Mouse (Mus musculus) R1 (cell line): ENCODE results near the gene Picalm.

Experiments used
- DNase-seq: peaks from one replicate; pipeline ENCODE4 v3.0.0-alpha.2; 2018; ENCODE audit warnings: low read depth, low spot score

The Picalm gene

GRCm38 (mm10) chr7:90131831-90132241, 1.8 kb downstream of the Picalm start:
- peak; percentile 8 for DNase-seq

- no peak for DNase-seq
Measured at GRCm38 (mm10) chr7:90132322-90132721, 2.3 kb downstream of the Picalm start.

DNA sequence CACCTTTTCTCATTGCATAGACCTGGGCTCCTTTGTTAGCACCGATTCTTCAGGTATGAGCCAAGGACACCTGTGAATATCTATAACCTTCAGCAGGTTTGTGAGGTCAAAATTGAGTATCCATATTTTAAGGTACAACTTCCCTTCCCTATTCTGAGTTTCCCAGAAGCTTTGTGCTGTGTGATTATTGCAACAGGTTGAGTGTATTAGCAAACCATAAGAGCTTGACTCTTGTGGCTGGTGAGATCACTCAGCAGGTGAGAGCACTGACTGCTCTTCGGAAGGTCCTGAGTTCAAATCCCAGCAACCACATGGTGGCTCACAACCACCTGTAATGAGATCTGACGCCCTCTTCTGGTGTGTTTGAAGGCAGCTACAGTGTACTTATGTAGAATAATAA, 6.7 kb downstream of the Picalm start:
- DNase-seq: no peak

DNA sequence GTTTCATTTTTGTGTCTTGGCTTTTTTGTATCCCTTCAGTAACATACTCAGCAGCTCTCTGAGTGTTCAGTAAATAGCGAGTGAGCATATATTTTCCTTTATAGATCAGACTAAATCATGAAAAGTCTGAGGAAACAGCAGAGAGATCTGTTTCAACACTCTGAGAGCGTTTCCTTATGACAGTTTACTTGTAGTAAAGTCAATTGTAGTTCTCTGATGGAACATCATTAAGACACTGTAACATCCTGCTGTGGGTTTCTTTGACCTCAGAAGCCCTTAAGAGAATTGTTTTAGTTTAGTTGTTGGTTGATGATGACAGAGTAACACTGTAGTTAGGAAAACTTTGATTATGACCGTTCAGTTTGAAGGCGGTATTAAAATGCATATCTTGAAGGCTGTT, 8.3 kb downstream of the Picalm start:
- no peak for DNase-seq

GRCm38 (mm10) chr7:90140290-90140689, 10.3 kb downstream of the Picalm start:
- no peak for DNase-seq

DNA sequence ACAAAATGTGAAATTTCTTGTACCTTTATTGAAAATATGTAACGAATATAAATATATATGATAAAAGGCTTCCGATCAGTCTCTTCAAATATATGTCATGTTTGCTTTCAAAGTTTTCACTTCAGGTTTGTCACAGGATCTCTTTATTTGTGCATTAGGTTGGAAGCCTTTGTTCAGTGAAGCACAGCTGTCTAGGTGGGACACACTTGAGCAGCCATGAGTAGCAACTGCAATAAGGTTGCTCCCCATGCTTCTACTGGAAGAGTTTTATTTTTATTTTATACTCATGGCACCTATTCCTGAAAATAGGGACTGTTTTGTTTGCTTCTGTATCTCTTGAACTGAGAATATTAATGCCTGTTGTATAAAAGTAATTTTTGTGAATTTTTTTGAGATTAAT, 14.3 kb downstream of the Picalm start:
- DNase-seq: no peak

GRCm38 (mm10) chr7:90144971-90145370, 15.0 kb downstream of the Picalm start:
- DNase-seq: no peak

- DNase-seq: no peak
Measured at GRCm38 (mm10) chr7:90145376-90145775, 15.4 kb downstream of the Picalm start.

DNA sequence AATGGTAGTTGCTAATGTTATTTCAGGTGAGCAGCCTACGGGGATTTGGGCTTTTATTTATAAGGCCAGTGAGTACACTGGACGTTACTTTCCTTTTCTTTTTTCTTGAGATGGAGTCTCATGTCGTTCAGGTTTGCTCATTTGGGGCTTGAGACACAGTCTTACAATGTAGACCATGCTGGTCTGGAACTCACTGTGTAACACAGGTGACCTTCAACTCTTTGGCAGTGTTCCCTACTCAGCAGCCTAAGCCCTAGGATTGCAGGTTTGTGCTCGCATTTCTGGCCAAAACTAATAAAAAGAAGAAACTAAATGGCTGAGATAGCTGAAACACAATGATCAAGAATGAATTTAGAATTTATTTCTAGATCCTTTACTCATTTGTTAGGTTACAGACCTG, 15.9 kb downstream of the Picalm start:
- no peak for DNase-seq

DNA sequence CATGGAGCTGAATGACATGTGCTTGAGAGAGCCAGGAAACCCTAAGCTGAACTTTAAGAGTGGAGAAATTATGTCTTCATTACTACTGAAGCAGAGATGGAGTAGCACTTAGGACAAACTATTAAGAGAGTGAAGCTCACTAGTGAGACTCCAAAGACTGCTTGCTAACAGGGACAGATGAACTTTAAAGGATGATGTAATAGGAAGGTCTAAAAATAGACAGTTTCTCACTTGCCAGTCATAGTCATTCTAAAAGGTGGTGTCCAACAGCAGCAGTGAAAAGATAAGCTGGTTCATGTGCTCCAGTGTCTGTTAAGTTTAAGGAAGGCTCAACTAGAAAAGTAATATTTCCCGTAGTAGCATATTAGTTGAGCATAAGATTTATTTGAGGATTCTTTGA, 16.3 kb downstream of the Picalm start:
- no peak for DNase-seq

DNA sequence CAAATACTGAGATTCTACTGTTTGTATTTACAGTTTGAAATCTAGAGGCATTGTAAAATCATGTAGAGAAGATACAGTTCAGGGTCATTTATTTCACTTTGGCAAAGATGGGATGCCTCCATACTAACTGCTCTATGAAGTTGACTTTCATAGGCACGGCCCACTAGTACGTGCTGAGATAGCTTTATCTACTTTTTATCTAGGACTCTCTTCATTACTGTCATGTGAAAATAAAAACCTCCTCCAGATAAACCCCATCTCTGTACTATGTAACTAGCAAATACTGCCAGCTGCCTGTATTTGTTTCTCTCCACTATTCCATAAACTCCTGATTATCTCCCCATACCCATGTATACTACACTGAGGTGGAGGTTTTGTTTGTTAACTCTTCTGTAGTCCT, 18.0 kb downstream of the Picalm start:
- DNase-seq: no peak

- DNase-seq: no peak
Measured at GRCm38 (mm10) chr7:90148516-90148915, 18.5 kb downstream of the Picalm start.

GRCm38 (mm10) chr7:90150311-90150710, 20.3 kb downstream of the Picalm start:
- peak; percentile 61 for DNase-seq

GRCm38 (mm10) chr7:90158034-90158433, 28.0 kb downstream of the Picalm start:
- no peak for DNase-seq

GRCm38 (mm10) chr7:90160598-90160997, 30.6 kb downstream of the Picalm start:
- no peak for DNase-seq

DNA sequence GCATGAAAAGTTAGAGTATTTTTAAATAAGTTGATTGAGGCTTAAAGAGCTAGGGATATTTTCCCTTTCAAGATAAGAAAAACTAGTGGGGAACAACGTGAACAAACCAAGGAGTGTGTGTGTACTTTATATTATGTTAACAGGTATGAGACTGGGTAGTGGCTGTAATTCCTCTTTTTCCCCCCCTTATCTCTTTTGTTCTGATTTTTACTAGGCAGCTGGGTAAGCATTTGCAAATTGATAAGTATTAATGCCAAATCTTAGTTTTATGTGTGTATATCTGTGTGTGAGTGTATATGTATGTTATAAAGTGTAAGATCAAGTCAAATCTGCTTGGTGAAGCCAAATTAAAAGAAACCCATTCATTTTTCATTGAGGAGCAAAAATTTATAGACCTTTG, 34.3 kb downstream of the Picalm start:
- DNase-seq: no peak

DNA sequence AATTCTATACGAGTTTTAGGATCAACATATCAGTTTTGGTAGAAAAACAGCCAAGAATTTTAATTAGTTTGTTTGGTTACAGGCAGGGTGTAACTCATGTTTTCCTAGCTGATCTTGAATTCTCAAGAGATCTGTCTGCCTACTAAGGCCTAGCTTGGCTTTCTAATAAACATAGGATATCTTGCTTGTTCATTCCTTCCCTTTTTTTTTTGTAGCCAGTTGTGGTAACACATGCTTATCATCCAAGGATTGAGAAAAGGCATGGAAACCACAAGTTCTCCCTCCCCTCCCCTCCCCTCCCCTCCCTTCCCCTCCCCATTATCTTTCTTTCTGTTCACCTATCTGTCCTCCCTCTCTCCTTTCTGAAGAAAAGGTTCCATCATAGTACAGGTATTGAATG, 36.0 kb downstream of the Picalm start:
- DNase-seq: no peak

- peak; percentile 50 for DNase-seq
Measured at GRCm38 (mm10) chr7:90167777-90168176, 37.8 kb downstream of the Picalm start.

DNA sequence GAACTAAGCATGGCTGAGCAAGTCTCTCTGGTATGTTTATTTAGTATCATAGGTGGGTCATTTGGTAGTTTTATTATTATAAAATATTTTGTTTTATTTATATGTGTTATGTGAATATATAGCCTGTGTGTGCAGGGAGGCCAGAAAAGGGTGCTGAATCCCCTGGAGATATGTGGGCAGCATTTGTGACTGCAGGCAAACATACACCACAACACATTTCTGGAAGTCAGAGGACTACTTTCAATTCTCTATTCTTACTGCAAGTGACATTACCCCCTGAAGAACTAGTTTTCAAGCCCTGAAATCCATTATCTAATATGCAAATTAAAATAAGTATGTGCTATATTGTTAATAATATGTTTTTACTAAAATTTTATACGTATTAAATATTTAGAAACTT, 43.8 kb downstream of the Picalm start:
- DNase-seq: no peak

GRCm38 (mm10) chr7:90175576-90175975, 45.6 kb downstream of the Picalm start:
- DNase-seq: no peak

DNA sequence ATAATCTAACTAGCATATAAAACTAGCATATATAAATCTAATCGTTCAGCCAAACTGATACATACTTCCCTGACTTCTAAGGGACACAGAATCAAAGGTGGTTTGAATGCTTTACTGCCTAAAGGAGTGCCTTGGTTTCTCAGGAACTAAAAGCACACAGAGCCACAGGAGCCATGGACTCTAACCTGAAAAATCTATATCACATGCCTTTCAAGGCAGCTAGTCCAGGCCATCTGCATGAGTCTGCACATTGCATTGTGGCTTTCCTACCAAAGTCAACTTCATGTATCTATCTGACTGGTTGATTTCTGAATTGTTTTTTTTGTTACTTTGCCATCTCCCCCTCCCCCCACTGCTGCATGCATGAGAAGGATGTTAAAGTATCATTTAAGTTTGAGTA, 50.6 kb downstream of the Picalm start:
- no peak for DNase-seq

DNA sequence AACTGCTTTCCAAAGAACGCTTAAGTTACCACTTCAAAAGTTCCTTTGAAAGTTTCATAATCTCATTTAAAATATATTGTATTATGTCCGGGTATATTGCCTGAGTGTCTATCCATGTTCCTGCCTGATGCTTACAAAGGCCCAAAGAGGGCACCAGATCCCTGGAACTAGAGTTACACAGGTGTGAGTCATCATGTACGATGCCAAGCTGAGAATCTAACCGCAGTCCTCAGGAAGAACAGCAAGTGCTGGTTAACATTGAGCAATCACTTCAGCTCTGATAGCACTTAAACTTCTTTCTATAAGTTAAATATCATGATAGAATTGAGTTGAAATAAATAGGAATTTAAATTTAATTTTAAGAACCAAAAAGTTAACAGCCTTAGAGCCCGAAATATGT, 70.2 kb downstream of the Picalm start:
- DNase-seq: no peak

DNA sequence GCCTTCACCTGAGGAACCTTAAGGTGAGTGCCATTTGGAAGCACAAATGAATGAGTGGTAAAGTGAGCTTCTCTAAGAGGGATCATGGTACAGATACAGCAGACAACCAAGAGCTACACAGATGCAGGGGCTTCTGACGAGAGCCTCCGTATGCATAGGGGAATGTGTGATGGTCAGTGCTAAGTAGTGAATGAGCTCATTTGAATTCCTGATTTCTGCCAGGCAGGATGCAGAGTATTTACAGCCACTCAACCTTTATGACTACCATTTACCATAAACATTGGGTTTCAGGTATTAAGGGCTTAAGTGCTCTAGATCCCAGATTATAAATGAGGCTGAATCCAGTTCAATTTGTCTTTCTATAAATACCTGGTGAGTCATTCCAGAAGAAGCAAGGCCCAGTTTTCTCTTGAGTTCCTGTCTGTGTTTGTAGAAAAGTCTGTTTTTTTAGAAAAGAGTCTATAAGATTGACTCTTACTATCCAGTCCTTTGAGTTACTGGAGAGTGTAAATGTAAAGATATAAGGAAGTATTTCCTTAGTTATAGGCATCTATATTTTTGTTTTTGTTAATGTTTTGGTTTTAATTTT, 72.0 kb downstream of the Picalm start:
- DNase-seq: no peak

GRCm38 (mm10) chr7:90203914-90204313, 73.9 kb downstream of the Picalm start:
- no peak for DNase-seq
